Mouse (Mus musculus) embryonic facial prominence, embryonic 11.5 days (tissue): ENCODE results near the gene Vmn1r233. TPM values are rescaled to one million over a fixed set of nuclear protein-coding genes. Genes with fewer than 3 reads are reported as not detected.

ENCODE experiments used
- ATAC-seq: fragments of 200-750 bp; cut with Nextera tagmentation; replicated peaks from 2 replicates; pipeline ENCODE4 v1.8.0; 2017; ENCODE audit warnings: low read depth; ENCODE audit not compliant: insufficient number of reproducible peaks, low FRiP score, low TSS enrichment
- DNase-seq: peaks from one replicate; pipeline ENCODE4 v3.0.0-alpha.2; 2015; ENCODE audit warnings: low spot score
- H3K27ac ChIP-seq: fragments of 300-500 bp; sonication (generic); replicated peaks from 2 replicates; pipeline ENCODE4 v1.5.1; 2014; ENCODE audit warnings: mild to moderate bottlenecking, low read depth, low read length, control low read depth
- H3K27me3 ChIP-seq: fragments of 300-500 bp; sonication (generic); 2 replicates; pipeline ENCODE4 v1.6.1; 2014; ENCODE audit warnings: mild to moderate bottlenecking, low read length, moderate library complexity, mixed read lengths; ENCODE audit not compliant: control insufficient read depth, insufficient read depth
- H3K36me3 ChIP-seq: fragments of 300-500 bp; sonication (generic); replicated peaks from 2 replicates; pipeline ENCODE4 v1.6.1; 2014; ENCODE audit warnings: low read depth, mild to moderate bottlenecking, low read length, moderate library complexity, mixed read lengths; ENCODE audit not compliant: control insufficient read depth, insufficient read depth
- H3K4me1 ChIP-seq: fragments of 300-500 bp; sonication (generic); 2 replicates; pipeline ENCODE4 v1.6.1; 2014; ENCODE audit warnings: low read length, mixed read lengths; ENCODE audit not compliant: control insufficient read depth, insufficient read depth
- H3K4me2 ChIP-seq: fragments of 300-500 bp; sonication (generic); 2 replicates; pipeline ENCODE4 v1.6.1; 2014; ENCODE audit warnings: low read depth, mild to moderate bottlenecking, control low read depth, low read length, moderate library complexity
- H3K4me3 ChIP-seq: fragments of 300-500 bp; sonication (generic); 2 replicates; pipeline ENCODE4 v1.5.1; 2014; ENCODE audit warnings: low read depth, low read length, control low read depth
- H3K9ac ChIP-seq: fragments of 300-500 bp; sonication (generic); replicated peaks from 2 replicates; pipeline ENCODE4 v1.6.1; 2014; ENCODE audit warnings: mild to moderate bottlenecking, control low read depth, low read length
- H3K9me3 ChIP-seq: fragments of 300-500 bp; sonication (generic); replicated peaks from 2 replicates; pipeline ENCODE4 v1.6.1; 2016; ENCODE audit warnings: mild to moderate bottlenecking, low read length, inconsistent platforms, mixed read lengths; ENCODE audit not compliant: control insufficient read depth
- WGBS: fragments of 180-500 bp; shearing (Covaris S2); extraction: QIAGEN DNeasy Blood & Tissue Kit; methylation state at CpG from one replicate; pipeline ENCODE4 v1.1.7; 2014; 5-methylcytosine and 5-hydroxymethylcytosine counted together
- polyA plus RNA-seq: library from polyadenylated mRNA; unstranded; fragments of >200 nt; fragmentation: Nextera tagmentation; extraction: Ambion mirVana; gene quantifications from 2 replicates; pipeline ENCODE4 v1.2.1, GENCODE M21; 2014

The Vmn1r233 gene
- polyA plus RNA-seq, 1 experiment from 2014 or later: not detected

DNA sequence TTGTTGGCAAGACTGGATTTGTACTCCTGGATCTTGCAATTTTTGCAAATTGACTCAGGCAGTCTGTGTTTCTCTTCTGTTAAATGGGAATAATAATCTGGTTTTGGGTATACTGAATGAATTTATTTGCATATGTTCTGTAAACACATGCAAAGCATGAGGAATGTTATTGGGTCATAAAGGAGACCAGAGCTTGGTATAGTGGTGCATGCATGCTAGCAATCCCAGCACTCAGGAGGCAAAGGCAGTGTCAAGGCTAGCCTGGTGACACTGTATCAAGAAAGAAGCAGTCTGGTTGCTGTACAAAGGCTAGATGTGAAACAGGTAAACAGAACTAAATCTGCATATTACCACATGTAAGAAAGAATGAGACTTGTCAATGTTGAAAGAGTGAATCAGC is 49.6 kb downstream of the Vmn1r233 start:
- Histone ChIP-seq H3K9ac (peak overlapping the region; percentile 45), H3K36me3 (no peaks in the 10 kb centered on the region)
- no peak for ATAC-seq

DNA sequence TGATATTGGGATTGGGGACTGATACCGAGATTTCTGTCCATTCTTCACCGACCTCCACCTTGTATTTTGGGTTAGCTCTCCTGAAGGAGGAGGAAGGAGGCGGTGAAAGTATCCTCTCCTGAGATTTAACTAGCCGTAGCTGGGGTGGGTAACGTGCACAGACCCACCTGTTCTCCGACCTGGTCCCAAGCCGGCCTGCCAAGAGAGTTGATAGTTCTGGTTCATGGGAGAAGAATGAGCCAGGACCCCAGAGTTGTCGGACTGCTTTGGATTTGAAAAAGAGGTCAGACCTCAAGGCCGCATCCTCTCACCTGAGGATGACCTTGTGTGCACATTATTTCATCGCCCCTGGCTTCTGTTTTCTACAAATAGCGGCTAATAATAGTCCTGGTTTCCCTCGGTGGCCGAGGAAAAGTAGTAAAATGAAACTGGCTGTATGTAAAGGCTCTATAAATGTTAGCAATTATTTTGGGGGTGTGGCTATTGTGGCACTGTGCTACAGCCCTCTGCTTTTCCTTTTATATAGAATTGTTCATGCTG is 50.2 kb downstream of the Vmn1r233 start:
- H3K36me3 ChIP-seq: no peaks in the 10 kb centered on the region
- H3K4me1 ChIP-seq: no peaks in the 10 kb centered on the region
- peak overlapping the region; percentile 37 for H3K4me3 ChIP-seq
- 2% methylated on average over 13 of the region's 13 CpGs for WGBS
- H3K9ac ChIP-seq: peak overlapping the region; percentile 45
- no peaks in the 10 kb centered on the region for H3K27me3 ChIP-seq
- no peaks in the 10 kb centered on the region for H3K9me3 ChIP-seq
- peak overlapping the region; percentile 65 for H3K4me2 ChIP-seq
- H3K27ac ChIP-seq: peak overlapping the region; percentile 89
- DNase-seq: no peak
- no peak for ATAC-seq

More for the DNA sequence above, 49.6 kb downstream of the Vmn1r233 start:
- Histone ChIP-seq H3K27me3 (no peaks in the 10 kb centered on the region), H3K4me2 (peak overlapping the region; percentile 65), H3K27ac (no peak overlapping the region), H3K9me3 (no peaks in the 10 kb centered on the region), H3K4me1 (no peaks in the 10 kb centered on the region), H3K4me3 (peak overlapping the region; percentile 37)
- no peak for DNase-seq

GRCm38 (mm10) chr17:20944985-20945891 is 51.0 kb downstream of the Vmn1r233 start, which contains the start of gene Ppp2r1a:
TSS of gene Ppp2r1a (plus strand) at chr17:20945311.
- DNase-seq (peak; percentile 99), ATAC-seq (peak; percentile 99)
- under 1% methylated on average over 69 of the region's 69 CpGs for WGBS
- no peaks in the 10 kb centered on the region for H3K36me3 ChIP-seq
- H3K4me3 ChIP-seq: peak within 1 kb of the TSS; percentile 37
- peak within 1 kb of the TSS; percentile 65 for H3K4me2 ChIP-seq
- H3K4me1 ChIP-seq: no peaks in the 10 kb centered on the region
- no peaks in the 10 kb centered on the region for H3K9me3 ChIP-seq
- no peaks in the 10 kb centered on the region for H3K27me3 ChIP-seq
- peak within 1 kb of the TSS; percentile 45 for H3K9ac ChIP-seq
- H3K27ac ChIP-seq: peak within 1 kb of the TSS; percentile 89

- Histone ChIP-seq H3K4me1 (no peaks in the 10 kb centered on the region), H3K36me3 (no peaks in the 10 kb centered on the region), H3K9me3 (no peaks in the 10 kb centered on the region), H3K27me3 (no peaks in the 10 kb centered on the region), H3K27ac (no peak overlapping the region), H3K4me2 (peak overlapping the region; percentile 10), H3K4me3 (peak overlapping the region; percentile 28), H3K9ac (peak overlapping the region; percentile 25)
- DNase-seq (no peak), ATAC-seq (no peak)
- WGBS: 52% methylated on average over 3 of the region's 3 CpGs
Measured at GRCm38 (mm10) chr17:20944226-20944625, 52.0 kb downstream of the Vmn1r233 start.

Other genes starting within 250 kb of the Vmn1r233 start
- not detected in 2 replicates for gene Vmn1r228, start 210.3 kb downstream of the Vmn1r233 start, polyA plus RNA-seq
- not detected in 2 replicates for gene Vmn1r229, start 184.9 kb downstream of the Vmn1r233 start, polyA plus RNA-seq
- gene Vmn1r230, start 156.0 kb downstream of the Vmn1r233 start, polyA plus RNA-seq: not detected in 2 replicates
- not detected in 2 replicates for gene Vmn1r231, start 91.4 kb downstream of the Vmn1r233 start, polyA plus RNA-seq
- gene Vmn1r232, start 76.8 kb downstream of the Vmn1r233 start, polyA plus RNA-seq: not detected in 2 replicates
- 441 and 476 TPM in 2 replicates for gene Ppp2r1a, start 51.2 kb downstream of the Vmn1r233 start, polyA plus RNA-seq
- 18.8 and 19.1 TPM in 2 replicates for gene Zfp160, start 12.4 kb upstream of the Vmn1r233 start, polyA plus RNA-seq
- not detected in 2 replicates for gene Vmn1r234, start 229.6 kb upstream of the Vmn1r233 start, polyA plus RNA-seq